Mouse (Mus musculus): Measurements from ENCODE around the gene Adamts6. TPM values are rescaled to one million over a fixed set of nuclear protein-coding genes. Genes with fewer than 3 reads are reported as not detected.
A peak's percentile ranks its signal among the peaks of the same experiment; 100 is the strongest.

The Adamts6 gene
- total RNA-seq (2021) = 1 to 10 TPM; 3.5 to 3.7 TPM

GRCm38 (mm10) chr13:104287366-104288225, at the start of gene Adamts6:
TSS of gene Adamts6 (plus strand) at chr13:104287835.
- intact Hi-C loops (cut with DNase I) = loop anchor here (5.0 to 10.0 kb wide), 3 partner anchors 235 to 647 kb away; no protein-coding TSS in a partner anchor
- peak; percentile 13 for DNase-seq

GRCm38 (mm10) chr13:104258997-104259396, 28.6 kb upstream of the Adamts6 start:
- intact Hi-C loops (cut with DNase I) = no loop called here

GRCm38 (mm10) chr13:104285031-104285431, 2.6 kb upstream of the Adamts6 start:
- DNase-seq = no peak
- intact Hi-C loops (cut with DNase I) = loop anchor here (2.0 to 10.0 kb wide), 4 partner anchors 237 to 650 kb away; no protein-coding TSS in a partner anchor

More at GRCm38 (mm10) chr13:104258997-104259396, 28.6 kb upstream of the Adamts6 start:
- no peak for DNase-seq

- DNase-seq = peak; percentile 13
- intact Hi-C loops (cut with DNase I) = loop anchor here (2.0 to 10.0 kb wide), 4 partner anchors 236 to 649 kb away; no protein-coding TSS in a partner anchor
Observed at GRCm38 (mm10) chr13:104285737-104286311, 1.8 kb upstream of the Adamts6 start.

GRCm38 (mm10) chr13:104286336-104286735, 1.3 kb upstream of the Adamts6 start:
- intact Hi-C loops (cut with DNase I) = loop anchor here (5.0 to 10.0 kb wide), 3 partner anchors 236 to 648 kb away; no protein-coding TSS in a partner anchor
- no peak for DNase-seq

- peak; percentile 92 for DNase-seq
- intact Hi-C loops (cut with DNase I) = loop anchor here (5.0 to 10.0 kb wide), 3 partner anchors 235 to 648 kb away; no protein-coding TSS in a partner anchor
Observed at GRCm38 (mm10) chr13:104286897-104287309, 732 bp upstream of the Adamts6 start.

GRCm38 (mm10) chr13:104288226-104288859, 708 bp downstream of the Adamts6 start:
- intact Hi-C loops (cut with DNase I) = loop anchor here (5.0 to 10.0 kb wide), 3 partner anchors 234 to 646 kb away; no protein-coding TSS in a partner anchor
- DNase-seq = peak; percentile 72

GRCm38 (mm10) chr13:104289176-104289575, 1.5 kb downstream of the Adamts6 start:
- intact Hi-C loops (cut with DNase I) = loop anchor here (5.0 to 10.0 kb wide), 3 partner anchors 233 to 646 kb away; no protein-coding TSS in a partner anchor
- no peak for DNase-seq

- intact Hi-C loops (cut with DNase I) = no loop called here
- no peak for DNase-seq
Observed at GRCm38 (mm10) chr13:104295472-104295871, 7.8 kb downstream of the Adamts6 start.

- intact Hi-C loops (cut with DNase I) = no loop called here
- no peak for DNase-seq
Observed at GRCm38 (mm10) chr13:104329336-104329735, 41.7 kb downstream of the Adamts6 start.

GRCm38 (mm10) chr13:104329742-104330141, 42.1 kb downstream of the Adamts6 start:
- DNase-seq = no peak
- intact Hi-C loops (cut with DNase I) = no loop called here

- DNase-seq = no peak
- intact Hi-C loops (cut with DNase I) = no loop called here
Observed at GRCm38 (mm10) chr13:104352590-104352989, 65.0 kb downstream of the Adamts6 start.

GRCm38 (mm10) chr13:104393427-104394356, 106.1 kb downstream of the Adamts6 start:
- DNase-seq = peak; percentile 89
- intact Hi-C loops (cut with DNase I) = no loop called here

- peak; percentile 6 for DNase-seq
- intact Hi-C loops (cut with DNase I) = no loop called here
Observed at GRCm38 (mm10) chr13:104397814-104398213, 110.2 kb downstream of the Adamts6 start.

GRCm38 (mm10) chr13:104432734-104433133, 145.1 kb downstream of the Adamts6 start:
- DNase-seq = no peak
- intact Hi-C loops (cut with DNase I) = no loop called here

- intact Hi-C loops (cut with DNase I) = no loop called here
- no peak for DNase-seq
Observed at GRCm38 (mm10) chr13:104442559-104442958, 154.9 kb downstream of the Adamts6 start.

GRCm38 (mm10) chr13:104445437-104445836, 157.8 kb downstream of the Adamts6 start:
- intact Hi-C loops (cut with DNase I) = no loop called here
- no peak for DNase-seq

GRCm38 (mm10) chr13:104446974-104447373, 159.3 kb downstream of the Adamts6 start:
- no peak for DNase-seq
- intact Hi-C loops (cut with DNase I) = no loop called here

GRCm38 (mm10) chr13:104447470-104447869, 159.8 kb downstream of the Adamts6 start:
- intact Hi-C loops (cut with DNase I) = no loop called here
- no peak for DNase-seq

GRCm38 (mm10) chr13:104448349-104448748, 160.7 kb downstream of the Adamts6 start:
- DNase-seq = no peak
- intact Hi-C loops (cut with DNase I) = no loop called here
